Mouse (Mus musculus) kidney, postnatal 14 days (tissue): ENCODE data around the gene Noc3l.

Source experiments
- DNase-seq: peaks from one replicate; pipeline ENCODE4 v3.0.0; 2022; ENCODE audit warnings: mixed read lengths

Noc3l gene

GRCm38 (mm10) chr19:38758056-38758455, 61.0 kb downstream of the Noc3l start:
- no peak for DNase-seq

- no peak for DNase-seq
These were observed 61.9 kb downstream of the Noc3l start for GRCm38 (mm10) chr19:38757161-38757560.

GRCm38 (mm10) chr19:38750192-38750591, 68.8 kb downstream of the Noc3l start:
- no peak for DNase-seq

GRCm38 (mm10) chr19:38746492-38747014, 72.5 kb downstream of the Noc3l start:
- no peak for DNase-seq

- DNase-seq = no peak
These were observed 73.1 kb downstream of the Noc3l start for GRCm38 (mm10) chr19:38745810-38746491.

GRCm38 (mm10) chr19:38744546-38744945, 74.5 kb downstream of the Noc3l start:
- no peak for DNase-seq
